Mouse (Mus musculus) neural tube, postnatal 0 days (tissue): Measurements from ENCODE around the gene Nnmt. TPM values are rescaled to one million over a fixed set of nuclear protein-coding genes. Genes with fewer than 3 reads are reported as not detected.

Experiments used
- polyA plus RNA-seq: library from polyadenylated mRNA; unstranded; fragments of >200 nt; fragmentation: Nextera tagmentation; extraction: Ambion mirVana; gene quantifications from 2 replicates; pipeline ENCODE4 v1.2.1, GENCODE M21; 2015

Gene Nnmt
- polyA plus RNA-seq, result 1.2 and 2.5 TPM in 2 replicates

GRCm38 (mm10) chr9:48604939-48605598 is at the start of gene Nnmt:
Nnmt (minus strand) TSS chr9:48605153.

Other genes starting within 250 kb of the Nnmt start
- gene Rexo2, start 124.5 kb downstream of the Nnmt start, polyA plus RNA-seq, result 115 and 119 TPM in 2 replicates
- gene Rbm7, start 109.9 kb downstream of the Nnmt start, polyA plus RNA-seq, result 71.2 and 72.6 TPM in 2 replicates
- gene Gm5617, start 109.7 kb downstream of the Nnmt start, polyA plus RNA-seq, result 27.0 and 35.3 TPM in 2 replicates
- gene Zbtb16, start 231.1 kb upstream of the Nnmt start, polyA plus RNA-seq, result 5.6 and 9.6 TPM in 2 replicates